Mouse (Mus musculus) MEL (cell line): ENCODE data around the gene Cd151.

ENCODE experiments used
- CHD1 ChIP-seq: IDR thresholded peaks from 2 replicates; pipeline ENCODE4 v1.6.1; 2012; ENCODE audit warnings: low read depth, mild to moderate bottlenecking, inconsistent platforms, low read length, improper control_type of control experiment
- CTCF ChIP-seq, 3 experiments: IDR thresholded peaks in 2 of 3; conservative IDR thresholded peaks in 1 of 3; 2 replicates each; pipeline ENCODE4 v1.5.1; 2011 to 2012; ENCODE audit warnings: low read length in 3 of 3, low read depth in 2 of 3, mild to moderate bottlenecking in 2 of 3, improper control_type of control experiment in 1 of 3, inconsistent platforms in 1 of 3, mixed read lengths in 1 of 3, moderate library complexity in 1 of 3; ENCODE audit not compliant: control insufficient read depth in 1 of 3, insufficient read depth in 1 of 3, poor library complexity in 1 of 3, severe bottlenecking in 1 of 3
- E2F4 ChIP-seq: IDR thresholded peaks from 2 replicates; pipeline ENCODE4 v1.6.1; 2011; ENCODE audit warnings: low read depth, low read length, improper control_type of control experiment, borderline replicate concordance
- GABPA ChIP-seq: IDR thresholded peaks from 2 replicates; pipeline ENCODE4 v1.6.1; 2012; ENCODE audit warnings: low read depth, mild to moderate bottlenecking, inconsistent platforms, low read length, improper control_type of control experiment, moderate library complexity
- HCFC1 ChIP-seq: IDR thresholded peaks from 2 replicates; pipeline ENCODE4 v1.6.1; 2012; ENCODE audit warnings: low read depth, mild to moderate bottlenecking, inconsistent platforms, low read length, improper control_type of control experiment, moderate library complexity
- MAX ChIP-seq: IDR thresholded peaks from 2 replicates; pipeline ENCODE4 v1.6.1; 2011; ENCODE audit warnings: low read length, improper control_type of control experiment
- MEF2A ChIP-seq: IDR thresholded peaks from 2 replicates; pipeline ENCODE4 v1.6.1; 2014; ENCODE audit warnings: low read depth, mild to moderate bottlenecking, inconsistent platforms, low read length, improper control_type of control experiment; ENCODE audit not compliant: poor library complexity, insufficient replicate concordance, severe bottlenecking; ENCODE audit errors: extremely low read depth
- POLR2A ChIP-seq, 2 experiments: IDR thresholded peaks; 2 replicates each; pipeline ENCODE4 v1.6.1; 2011 to 2012; ENCODE audit warnings: low read length in 2 of 2, mild to moderate bottlenecking in 2 of 2, control low read depth in 1 of 2, improper control_type of control experiment in 1 of 2, low read depth in 1 of 2, moderate library complexity in 1 of 2; ENCODE audit not compliant: control insufficient read depth in 1 of 2, insufficient read depth in 1 of 2, poor library complexity in 1 of 2

- TF ChIP-seq CHD1 (no peak), CTCF (IDR thresholded peaks at IDR 0.05 in 2 of 3, conservative IDR thresholded peaks at IDR 0.05 in 1 of 3; ENCODE audit: control insufficient read depth in 1 of 3, insufficient read depth in 1 of 3, low read depth in 2 of 3, low read length in 3 of 3, poor library complexity in 1 of 3, severe bottlenecking in 1 of 3) (no peak), MAX (no peak), MEF2A (no peak), E2F4 (no peak), GABPA (no peak), HCFC1 (no peak), POLR2A (IDR thresholded peaks at IDR 0.05; ENCODE audit: control insufficient read depth in 1 of 2, insufficient read depth in 1 of 2, low read depth in 1 of 2, low read length in 2 of 2, poor library complexity in 1 of 2) (no peak)
Measured at GRCm38 (mm10) chr7:141453636-141454035, 13.6 kb upstream of the Cd151 start.
